15 mouse cellular contexts compared by ENCODE assay signal in the genomic region with DNA sequence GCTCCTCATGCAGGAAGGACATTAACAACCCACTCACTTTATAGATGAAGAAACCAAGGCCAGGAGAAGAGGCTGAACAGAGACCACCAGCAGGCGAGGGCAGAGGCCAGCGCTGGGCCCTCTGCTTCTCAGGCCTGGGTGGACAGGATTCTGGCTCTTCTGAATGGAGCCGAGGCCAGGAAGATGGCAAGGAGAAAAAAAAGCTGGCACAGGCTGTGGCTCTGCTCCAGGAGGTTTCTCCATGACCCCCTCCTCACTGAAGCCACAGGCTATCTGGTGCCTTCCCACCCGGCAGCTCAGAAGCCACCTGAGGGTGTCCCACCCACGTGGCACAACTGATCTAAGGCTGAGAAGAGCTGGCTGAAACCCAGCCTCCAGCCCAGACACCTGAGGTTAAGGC.
"Had no signal": no experiment of that assay in that cellular context is flagged by ENCODE, and none has a peak within 500 bp of the region (broad histone marks: within the 10 kb centered on the region; RNA-seq: fewer than 3 reads in every experiment).

No protein-coding gene starts in this region.

- H3K36me3 ChIP-seq: limb, embryonic 13.5 days; liver, embryonic 15.5 days; neural tube, embryonic 15.5 days had no signal

- H3K4me2 ChIP-seq: liver, embryonic 11.5 days; liver, embryonic 15.5 days; neural tube, embryonic 15.5 days had no signal

- ATAC-seq: lung, postnatal 0 days had no signal

- H3K9ac ChIP-seq: limb, embryonic 13.5 days; liver, embryonic 15.5 days had no signal

- H3K27ac ChIP-seq: kidney, postnatal 0 days; left cerebral cortex, adult 2 months; limb, embryonic 13.5 days; liver, embryonic 15.5 days had no signal

- H3K4me3 ChIP-seq: left cerebral cortex, adult 2 months; limb, embryonic 13.5 days; liver, embryonic 15.5 days; neural tube, embryonic 15.5 days had no signal

- DNase-seq: kidney, adult 11 months; kidney, adult 9 months; kidney, postnatal 36 days; lung, adult 2 months; lung, postnatal 36 days; right cerebral cortex, adult 18-20 months; right cerebral cortex, postnatal 25 days; thymus, postnatal 4 days had no signal

- H3K9me3 ChIP-seq: limb, embryonic 13.5 days; liver, embryonic 15.5 days; neural tube, embryonic 15.5 days had no signal
